Mouse (Mus musculus) bone marrow, adult 2 months (tissue): ENCODE measurements around the gene Taok3.

Experiments used
- CTCF ChIP-seq: fragments of 200-500 bp; IDR thresholded peaks from 2 replicates; pipeline ENCODE4 v1.5.1; 2011; ENCODE audit warnings: low read length, control low read depth; ENCODE audit not compliant: control insufficient read depth, insufficient read depth
- POLR2A ChIP-seq: fragments of 200-500 bp; IDR thresholded peaks from 2 replicates; pipeline ENCODE4 v1.6.1; 2011; ENCODE audit warnings: low read depth, mild to moderate bottlenecking, control low read depth, low read length, borderline replicate concordance; ENCODE audit not compliant: control insufficient read depth

DNA sequence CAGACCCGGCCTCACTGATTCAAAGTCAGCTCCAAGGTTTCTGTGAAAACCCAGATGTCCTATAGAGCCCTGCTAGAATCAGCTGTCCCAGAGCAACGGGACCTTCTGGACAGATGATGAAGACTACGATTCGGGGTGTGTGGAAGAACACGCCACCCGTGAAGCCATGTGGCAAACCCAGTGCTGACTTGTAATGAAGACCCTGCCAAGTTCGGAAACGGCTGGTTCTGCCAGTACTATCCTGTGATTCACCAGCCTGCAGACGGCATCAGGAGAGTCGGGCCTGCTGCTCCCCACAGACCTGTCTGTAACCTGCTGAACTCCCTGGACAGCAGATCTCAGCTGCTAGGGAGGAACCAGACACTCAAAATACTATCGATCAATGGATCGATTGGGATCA lies 15.6 kb upstream of the Taok3 start:
- TF ChIP-seq CTCF (no peak), POLR2A (no peak)
